Mouse (Mus musculus): ENCODE results near the gene Stim2. TPM values are rescaled to one million over a fixed set of nuclear protein-coding genes. Genes with fewer than 3 reads are reported as not detected.

Stim2 gene
- polyA plus RNA-seq, 1 experiment from 2014 or later: 5.4 TPM

GRCm38 (mm10) chr5:53970178-53970577, 28.1 kb upstream of the Stim2 start:
- no peaks in the 10 kb centered on the region for H3K27me3 ChIP-seq (ENCODE audit: insufficient read depth, low read length)
- H3K27ac ChIP-seq (ENCODE audit: low read depth): no peak overlapping the region
- no peaks in the 10 kb centered on the region for H3K9me3 ChIP-seq (ENCODE audit: low read length)
- ATAC-seq (no peak), DNase-seq (no peak)
- H3K9ac ChIP-seq (replicated peaks): no peak overlapping the region
- TF ChIP-seq CTCF (IDR thresholded peaks at IDR 0.05; ENCODE audit: low read depth): no peak
- TF ChIP-seq EP300 (IDR thresholded peaks at IDR 0.05; ENCODE audit: low read depth): no peak
- WGBS (ENCODE audit: insufficient replicate concordance): 35% methylated on average over 7 of the region's 7 CpGs
- H3K4me3 ChIP-seq (ENCODE audit: low read depth, low read length): no peak overlapping the region
- H3K36me3 ChIP-seq (replicated peaks; ENCODE audit: insufficient read depth, low read length): no peaks in the 10 kb centered on the region
- H3K4me2 ChIP-seq (ENCODE audit: low read depth, low read length): no peak overlapping the region
- no peaks in the 10 kb centered on the region for H3K4me1 ChIP-seq (ENCODE audit: insufficient read depth)

- 76% methylated on average over 4 of the region's 4 CpGs for WGBS (ENCODE audit: insufficient replicate concordance)
- DNase-seq: no peak
Observed at GRCm38 (mm10) chr5:53971201-53971600, 27.1 kb upstream of the Stim2 start.

GRCm38 (mm10) chr5:53972905-53973304, 25.4 kb upstream of the Stim2 start:
- 82% methylated on average over 4 of the region's 4 CpGs for WGBS (ENCODE audit: insufficient replicate concordance)
- no peak overlapping the region for H3K4me2 ChIP-seq (ENCODE audit: low read depth, low read length)
- no peak overlapping the region for H3K27ac ChIP-seq (ENCODE audit: low read depth)
- H3K9ac ChIP-seq (replicated peaks): no peak overlapping the region
- DNase-seq (no peak), ATAC-seq (no peak)
- no peak overlapping the region for H3K4me3 ChIP-seq (ENCODE audit: low read depth, low read length)
- no peaks in the 10 kb centered on the region for H3K27me3 ChIP-seq (ENCODE audit: insufficient read depth, low read length)
- no peaks in the 10 kb centered on the region for H3K4me1 ChIP-seq (ENCODE audit: insufficient read depth)
- no peaks in the 10 kb centered on the region for H3K9me3 ChIP-seq (ENCODE audit: low read length)
- TF ChIP-seq CTCF (IDR thresholded peaks at IDR 0.05; ENCODE audit: low read depth) (no peak), EP300 (IDR thresholded peaks at IDR 0.05; ENCODE audit: low read depth) (no peak)
- no peaks in the 10 kb centered on the region for H3K36me3 ChIP-seq (replicated peaks; ENCODE audit: insufficient read depth, low read length)

More at GRCm38 (mm10) chr5:53971201-53971600, 27.1 kb upstream of the Stim2 start:
- Histone ChIP-seq H3K27ac (ENCODE audit: low read depth) (no peak overlapping the region), H3K9ac (replicated peaks) (no peak overlapping the region), H3K27me3 (ENCODE audit: insufficient read depth, low read length) (no peaks in the 10 kb centered on the region), H3K9me3 (ENCODE audit: low read length) (no peaks in the 10 kb centered on the region), H3K4me2 (ENCODE audit: low read depth, low read length) (no peak overlapping the region), H3K36me3 (replicated peaks; ENCODE audit: insufficient read depth, low read length) (no peaks in the 10 kb centered on the region), H3K4me1 (ENCODE audit: insufficient read depth) (no peaks in the 10 kb centered on the region), H3K4me3 (ENCODE audit: low read depth, low read length) (no peak overlapping the region)
- no peak for ATAC-seq
- no peak for TF ChIP-seq EP300 (IDR thresholded peaks at IDR 0.05; ENCODE audit: low read depth)
- no peak for TF ChIP-seq CTCF (IDR thresholded peaks at IDR 0.05; ENCODE audit: low read depth)

DNA sequence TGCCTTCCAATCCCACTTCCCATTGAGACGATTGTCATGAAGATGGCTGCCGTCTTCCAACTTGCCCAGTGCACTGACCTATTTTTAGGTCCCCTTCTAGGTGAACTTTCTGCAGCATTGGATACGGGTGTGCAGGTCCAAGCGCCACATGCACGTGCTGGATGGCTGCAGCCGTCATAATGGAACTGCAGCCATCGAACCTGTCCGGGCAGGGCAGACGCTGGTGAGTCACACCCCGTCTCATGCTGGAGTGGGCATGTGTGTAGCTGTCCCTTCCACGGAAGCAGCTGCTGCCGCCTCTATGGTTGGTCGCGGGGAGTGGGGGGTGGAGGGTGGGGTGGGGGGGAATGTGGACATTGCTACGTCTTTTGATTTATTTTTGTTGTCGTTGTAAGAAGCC, 21.8 kb upstream of the Stim2 start:
- Histone ChIP-seq H3K4me1 (ENCODE audit: insufficient read depth) (no peaks in the 10 kb centered on the region), H3K9me3 (ENCODE audit: low read length) (no peaks in the 10 kb centered on the region), H3K4me3 (ENCODE audit: low read depth, low read length) (no peak overlapping the region), H3K9ac (replicated peaks) (no peak overlapping the region), H3K27ac (ENCODE audit: low read depth) (no peak overlapping the region), H3K27me3 (ENCODE audit: insufficient read depth, low read length) (no peaks in the 10 kb centered on the region), H3K4me2 (ENCODE audit: low read depth, low read length) (no peak overlapping the region), H3K36me3 (replicated peaks; ENCODE audit: insufficient read depth, low read length) (no peaks in the 10 kb centered on the region)
- ATAC-seq (no peak), DNase-seq (no peak)
- TF ChIP-seq EP300 (IDR thresholded peaks at IDR 0.05; ENCODE audit: low read depth) (no peak), CTCF (IDR thresholded peaks at IDR 0.05; ENCODE audit: low read depth) (no peak)
- WGBS (ENCODE audit: insufficient replicate concordance): 83% methylated on average over 16 of the region's 16 CpGs

- WGBS (ENCODE audit: insufficient replicate concordance): 86% methylated on average over 8 of the region's 8 CpGs
Observed at GRCm38 (mm10) chr5:53977060-53977459, 21.2 kb upstream of the Stim2 start.

DNA sequence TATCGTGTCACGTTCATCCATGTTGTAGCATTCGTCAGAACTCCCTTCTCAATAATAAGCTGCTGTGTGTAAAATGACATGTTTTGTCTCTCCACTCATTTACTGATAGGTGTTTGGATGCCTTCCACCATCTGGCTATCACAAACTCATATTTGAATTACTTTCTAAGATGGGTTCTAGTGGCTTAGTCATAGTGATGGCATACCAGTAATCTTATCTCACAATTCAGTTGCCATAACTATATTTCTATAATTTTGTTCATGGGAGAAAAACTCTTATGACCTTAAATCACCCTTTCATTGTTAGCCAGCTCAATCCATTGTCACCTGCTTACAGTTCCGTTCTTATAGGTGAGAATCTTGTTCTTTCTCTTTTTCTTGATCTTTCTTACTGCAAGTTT, 14.9 kb upstream of the Stim2 start:
- Histone ChIP-seq H3K36me3 (replicated peaks; ENCODE audit: insufficient read depth, low read length) (no peaks in the 10 kb centered on the region), H3K9me3 (ENCODE audit: low read length) (no peaks in the 10 kb centered on the region), H3K9ac (replicated peaks) (no peak overlapping the region), H3K27me3 (ENCODE audit: insufficient read depth, low read length) (no peaks in the 10 kb centered on the region), H3K4me1 (ENCODE audit: insufficient read depth) (peaks cover 3% of the 10 kb centered on the region; the same call in 1 of the 2 replicates), H3K4me3 (ENCODE audit: low read depth, low read length) (no peak overlapping the region), H3K4me2 (ENCODE audit: low read depth, low read length) (no peak overlapping the region), H3K27ac (ENCODE audit: low read depth) (no peak overlapping the region)
- DNase-seq: no peak
- WGBS (ENCODE audit: insufficient replicate concordance): 79% methylated on average over 4 of the region's 4 CpGs
- ATAC-seq: no peak
- TF ChIP-seq EP300 (IDR thresholded peaks at IDR 0.05; ENCODE audit: low read depth): no peak
- no peak for TF ChIP-seq CTCF (IDR thresholded peaks at IDR 0.05; ENCODE audit: low read depth)

More at GRCm38 (mm10) chr5:53977060-53977459, 21.2 kb upstream of the Stim2 start:
- no peak for ATAC-seq
- TF ChIP-seq EP300 (IDR thresholded peaks at IDR 0.05; ENCODE audit: low read depth): no peak
- no peaks in the 10 kb centered on the region for H3K36me3 ChIP-seq (replicated peaks; ENCODE audit: insufficient read depth, low read length)
- H3K27ac ChIP-seq (ENCODE audit: low read depth): no peak overlapping the region
- no peaks in the 10 kb centered on the region for H3K4me1 ChIP-seq (ENCODE audit: insufficient read depth)
- no peak overlapping the region for H3K4me2 ChIP-seq (ENCODE audit: low read depth, low read length)
- no peaks in the 10 kb centered on the region for H3K27me3 ChIP-seq (ENCODE audit: insufficient read depth, low read length)
- DNase-seq: no peak
- H3K9ac ChIP-seq (replicated peaks): no peak overlapping the region
- H3K4me3 ChIP-seq (ENCODE audit: low read depth, low read length): no peak overlapping the region
- H3K9me3 ChIP-seq (ENCODE audit: low read length): no peaks in the 10 kb centered on the region

- peaks cover 3% of the 10 kb centered on the region; the same call in 1 of the 2 replicates for H3K4me1 ChIP-seq (ENCODE audit: insufficient read depth)
- no peak for ATAC-seq
- no peak overlapping the region for H3K9ac ChIP-seq (replicated peaks)
- no peak overlapping the region for H3K4me2 ChIP-seq (ENCODE audit: low read depth, low read length)
- no peaks in the 10 kb centered on the region for H3K27me3 ChIP-seq (ENCODE audit: insufficient read depth, low read length)
- WGBS (ENCODE audit: insufficient replicate concordance): 81% methylated on average over 3 of the region's 3 CpGs
- H3K36me3 ChIP-seq (replicated peaks; ENCODE audit: insufficient read depth, low read length): no peaks in the 10 kb centered on the region
- TF ChIP-seq EP300 (IDR thresholded peaks at IDR 0.05; ENCODE audit: low read depth) (no peak), CTCF (IDR thresholded peaks at IDR 0.05; ENCODE audit: low read depth) (no peak)
- H3K27ac ChIP-seq (ENCODE audit: low read depth): no peak overlapping the region
- no peak overlapping the region for H3K4me3 ChIP-seq (ENCODE audit: low read depth, low read length)
- no peak for DNase-seq
- H3K9me3 ChIP-seq (ENCODE audit: low read length): no peaks in the 10 kb centered on the region
Observed at GRCm38 (mm10) chr5:53985632-53986031, 12.7 kb upstream of the Stim2 start.
